29 mouse cellular contexts compared by ENCODE assay signal in the genomic region with DNA sequence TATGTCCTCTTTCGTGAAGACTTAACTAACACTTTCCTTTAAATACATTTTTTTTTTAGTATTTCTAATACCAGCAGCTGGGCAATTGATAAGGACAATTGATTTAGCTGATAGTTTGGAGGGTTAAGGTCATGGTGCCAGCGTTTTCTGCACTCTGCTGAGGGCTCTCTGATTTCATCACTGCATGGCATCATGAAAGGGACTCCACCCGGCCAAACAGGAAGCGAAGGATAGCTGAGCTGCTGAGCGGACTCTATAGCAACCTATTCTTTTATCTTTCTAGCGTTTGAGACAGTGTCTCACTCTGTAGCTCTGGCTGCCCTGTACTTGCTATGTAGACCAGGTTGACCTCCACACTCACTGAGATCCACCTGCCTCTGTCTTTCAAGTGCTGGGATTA. TPM values are rescaled to one million over a fixed set of nuclear protein-coding genes. Genes with fewer than 3 reads are reported as not detected.
A peak's percentile ranks its signal among the peaks of the same experiment; 100 is the strongest.
DNase-seq lines count a peak whose midpoint lies in the region; ATAC-seq and TF ChIP-seq lines count a peak whose summit lies in the region.
"Had no signal": no experiment of that assay in that cellular context is flagged by ENCODE, and none has a peak within 500 bp of the region (broad histone marks: within the 10 kb centered on the region; RNA-seq: fewer than 3 reads in every experiment).

No protein-coding gene starts in this region.

- WGBS in midbrain, embryonic 11.5 days: 76% methylated on average over 6 of the region's 6 CpGs
- 71% methylated on average over 6 of the region's 6 CpGs for WGBS in midbrain, embryonic 15.5 days

- no peaks in the 10 kb centered on the region for H3K4me1 ChIP-seq in midbrain, embryonic 11.5 days (ENCODE audit: control insufficient read depth, insufficient read depth, low read length)
- H3K4me1 ChIP-seq in midbrain, embryonic 15.5 days: no peaks in the 10 kb centered on the region
- H3K4me1 ChIP-seq: embryonic facial prominence, embryonic 13.5 days; embryonic facial prominence, embryonic 15.5 days; forebrain, embryonic 10.5 days; forebrain, embryonic 12.5 days had no signal

- H3K9ac ChIP-seq in midbrain, embryonic 11.5 days (ENCODE audit: low read length): no peak overlapping the region
- no peak overlapping the region for H3K9ac ChIP-seq in midbrain, embryonic 15.5 days
- H3K9ac ChIP-seq: embryonic facial prominence, embryonic 13.5 days; embryonic facial prominence, embryonic 15.5 days; forebrain, embryonic 12.5 days had no signal

- no peaks in the 10 kb centered on the region for H3K27me3 ChIP-seq in midbrain, embryonic 11.5 days (ENCODE audit: control insufficient read depth, insufficient read depth, low read length)
- no peaks in the 10 kb centered on the region for H3K27me3 ChIP-seq in midbrain, embryonic 15.5 days (replicated peaks)
- H3K27me3 ChIP-seq in myocyte (ENCODE audit: control insufficient read depth, insufficient read depth, insufficient read length): no peaks in the 10 kb centered on the region
- H3K27me3 ChIP-seq: embryonic facial prominence, embryonic 13.5 days; embryonic facial prominence, embryonic 15.5 days; forebrain, embryonic 12.5 days; Patski had no signal

- H3K36me3 ChIP-seq in midbrain, embryonic 11.5 days (ENCODE audit: control insufficient read depth, insufficient read depth, low read length): no peaks in the 10 kb centered on the region
- H3K36me3 ChIP-seq in midbrain, embryonic 15.5 days (replicated peaks): no peaks in the 10 kb centered on the region
- no peaks in the 10 kb centered on the region for H3K36me3 ChIP-seq in myocyte (ENCODE audit: control insufficient read depth, insufficient read depth)
- H3K36me3 ChIP-seq: embryonic facial prominence, embryonic 13.5 days; embryonic facial prominence, embryonic 15.5 days; forebrain, embryonic 10.5 days; forebrain, embryonic 12.5 days; G1E had no signal

- no peak overlapping the region for H3K4me3 ChIP-seq in midbrain, embryonic 11.5 days (ENCODE audit: low read depth, low read length)
- H3K4me3 ChIP-seq in midbrain, embryonic 15.5 days: no peak overlapping the region
- no peak overlapping the region for H3K4me3 ChIP-seq in myocyte
- H3K4me3 ChIP-seq: embryonic facial prominence, embryonic 13.5 days; embryonic facial prominence, embryonic 15.5 days; erythroblast, embryonic 14.5 days; forebrain, embryonic 10.5 days; forebrain, embryonic 12.5 days had no signal

- no peak for ATAC-seq in midbrain, embryonic 11.5 days (ENCODE audit: low FRiP score)
- ATAC-seq in midbrain, embryonic 15.5 days (replicated peaks): no peak
- ATAC-seq in megakaryocyte progenitor cell, adult 5-6 weeks (replicated peaks; ENCODE audit: poor library complexity): 0 out of 2 replicates have a peak, but pooled peaks have one; percentile 37
- no peak for ATAC-seq in frontal cortex, adult (ENCODE audit: low TSS enrichment)
- ATAC-seq: activated CD4-positive, CD25-positive, alpha-beta regulatory T cell, adult 4 months; CD4-positive, CD25-positive, alpha-beta regulatory T cell, adult 4 months; forebrain, embryonic 14.5 days; forebrain, embryonic 16.5 days; Patski had no signal

- H3K4me2 ChIP-seq in midbrain, embryonic 11.5 days: no peak overlapping the region
- H3K4me2 ChIP-seq in midbrain, embryonic 15.5 days: no peak overlapping the region
- no peak overlapping the region for H3K4me2 ChIP-seq in myocyte (ENCODE audit: low read depth)
- H3K4me2 ChIP-seq: embryonic facial prominence, embryonic 13.5 days; embryonic facial prominence, embryonic 15.5 days; forebrain, embryonic 12.5 days had no signal

- H3K79me2 ChIP-seq in myocyte (ENCODE audit: control insufficient read depth, insufficient read depth): no peaks in the 10 kb centered on the region

- H3ac ChIP-seq in myocyte (ENCODE audit: control insufficient read depth, insufficient read length): no peak overlapping the region

- DNase-seq in midbrain, embryonic 11.5 days (ENCODE audit: low spot score, missing footprints): peak; percentile 45
- peak; percentile 27 for DNase-seq in induced T-regulatory cell, adult 2 months (ENCODE audit: low read depth)
- DNase-seq in adrenal gland, postnatal 4 days (ENCODE audit: low spot score in 2 of 2): no peak
- no peak for DNase-seq in right cerebral cortex, postnatal 4 days
- DNase-seq: adrenal gland, adult 2 months; adrenal gland, postnatal 10 days; adrenal gland, postnatal 25 days; B cell, adult 2 months; cerebellum, adult 11-12 months; cerebellum, adult 2 months; cerebellum, adult 9-10 months; cerebellum, postnatal 10 days; cerebellum, postnatal 25 days; embryo, embryonic 11 days had no signal

- no peak overlapping the region for H3K27ac ChIP-seq in midbrain, embryonic 11.5 days (ENCODE audit: low read depth, low read length)
- H3K27ac ChIP-seq in midbrain, embryonic 15.5 days: no peak overlapping the region
- H3K27ac ChIP-seq: embryonic facial prominence, embryonic 13.5 days; embryonic facial prominence, embryonic 15.5 days; forebrain, embryonic 10.5 days; forebrain, embryonic 12.5 days had no signal

- no peak for TF ChIP-seq POLR2A in myocyte (IDR thresholded peaks at IDR 0.05; ENCODE audit: insufficient read length, low read depth)

- no peaks in the 10 kb centered on the region for H3K9me3 ChIP-seq in midbrain, embryonic 11.5 days (ENCODE audit: control insufficient read depth, low read length)
- H3K9me3 ChIP-seq in midbrain, embryonic 15.5 days: no peaks in the 10 kb centered on the region
- H3K9me3 ChIP-seq: embryonic facial prominence, embryonic 13.5 days; embryonic facial prominence, embryonic 15.5 days; forebrain, embryonic 10.5 days; forebrain, embryonic 12.5 days; G1E had no signal

TF ChIP-seq in myocyte, 11 proteins besides CTCF, POLR2A, EP300 and RAD21:
- TF ChIP-seq REST (IDR thresholded peaks at IDR 0.05; ENCODE audit: insufficient read depth, insufficient read length) (no peak), MYOD1 (IDR thresholded peaks at IDR 0.05; ENCODE audit: control insufficient read depth in 1 of 3, insufficient read length in 2 of 3, low read depth in 2 of 3) (peak in 2 of 3 experiments; percentile 28 to 62)

RNA-seq across cellular contexts. Expression of a gene that starts 10.2 kb away (rescaled TPM):
- 19.5 and 19.7 TPM in 2 replicates for polyA plus RNA-seq in midbrain, embryonic 11.5 days (2014; fragmentation: Nextera tagmentation; extraction: Ambion mirVana)
- polyA plus RNA-seq in midbrain, embryonic 15.5 days (2015; fragmentation: Nextera tagmentation; extraction: Ambion mirVana): 21.5 and 23.0 TPM in 2 replicates
- 3.9 and 5.6 TPM in 2 replicates for total RNA-seq in megakaryocyte progenitor cell, adult 5-6 weeks (2015)
- 3.7 and 6.2 TPM in 2 replicates for total RNA-seq in megakaryocyte progenitor cell, adult 5-6 weeks (2017)
- polyA plus RNA-seq in myocyte (2012; fragmentation: generic; extraction: Trizol): 11.8 TPM
- 1 to 10 TPM; 7.8 TPM for total RNA-seq in adrenal gland, postnatal 4 days (2021)

RNA-seq across cellular contexts. Expression of a gene that starts 27.2 kb away (rescaled TPM):
- 8.0 and 9.4 TPM in 2 replicates for polyA plus RNA-seq in midbrain, embryonic 11.5 days (2014; fragmentation: Nextera tagmentation; extraction: Ambion mirVana)
- 13.4 and 15.6 TPM in 2 replicates for polyA plus RNA-seq in midbrain, embryonic 15.5 days (2015; fragmentation: Nextera tagmentation; extraction: Ambion mirVana)
- total RNA-seq in megakaryocyte progenitor cell, adult 5-6 weeks (2015): 4.0 and 9.7 TPM in 2 replicates
- 0.17 and 2.2 TPM in 2 replicates for total RNA-seq in megakaryocyte progenitor cell, adult 5-6 weeks (2017)
- 40.9 TPM for polyA plus RNA-seq in myocyte (2012; fragmentation: generic; extraction: Trizol)
- 10 to 100 TPM; 35.7 to 44.5 TPM for total RNA-seq in adrenal gland, postnatal 4 days (2021)

RNA-seq across cellular contexts. Expression of a gene that starts 43.2 kb away (rescaled TPM):
- polyA plus RNA-seq in midbrain, embryonic 11.5 days (2014; fragmentation: Nextera tagmentation; extraction: Ambion mirVana): 0.81 and 1.1 TPM in 2 replicates
- polyA plus RNA-seq in midbrain, embryonic 15.5 days (2015; fragmentation: Nextera tagmentation; extraction: Ambion mirVana): 41.0 and 45.9 TPM in 2 replicates
- total RNA-seq in megakaryocyte progenitor cell, adult 5-6 weeks (2015): 0.39 and 0.56 TPM in 2 replicates
- total RNA-seq in megakaryocyte progenitor cell, adult 5-6 weeks (2017): 0.10 and 0.17 TPM in 2 replicates
- polyA plus RNA-seq in myocyte (2012; fragmentation: generic; extraction: Trizol): 0.40 TPM
- 10 to 100 TPM; 23.2 to 26.8 TPM for total RNA-seq in adrenal gland, postnatal 4 days (2021)
- polyA plus RNA-seq: erythroblast, embryonic 14.5 days; G1E had no signal

Comparison
In these comparisons a context has a peak if more than half of its experiments do, and no peak if none do; other contexts are left out.
1. RNA of a gene that starts 43.2 kb away (polyA plus RNA-seq): 41.0 to 45.9 TPM in midbrain, embryonic 15.5 days; 0.81 to 1.1 TPM in midbrain, embryonic 11.5 days and 0.40 TPM in myocyte (single experiment); every median in the first group is over 10 times any median in the second.
2. DNase-seq: peak in midbrain, embryonic 11.5 days (single experiment) and induced T-regulatory cell, adult 2 months (single experiment); none in adrenal gland, postnatal 4 days (0 of 2) and right cerebral cortex, postnatal 4 days (single experiment).